Mouse (Mus musculus): ENCODE results near the gene Slc35b4. TPM values are rescaled to one million over a fixed set of nuclear protein-coding genes. Genes with fewer than 3 reads are reported as not detected.

Gene Slc35b4
- polyA plus RNA-seq, 1 experiment from 2014 or later, result 46.5 TPM

GRCm38 (mm10) chr6:34191401-34191800 lies 14.5 kb upstream of the Slc35b4 start:
- H3K9me3 ChIP-seq (ENCODE audit: control insufficient read depth, low read length), result no peaks in the 10 kb centered on the region
- DNase-seq (ENCODE audit: low spot score), result no peak
- H3K27ac ChIP-seq, result no peak overlapping the region
- no peak overlapping the region for H3K4me2 ChIP-seq (replicated peaks)
- H3K27me3 ChIP-seq (ENCODE audit: control insufficient read depth, insufficient read depth, low read length), result no peaks in the 10 kb centered on the region
- H3K36me3 ChIP-seq (replicated peaks; ENCODE audit: control insufficient read depth, insufficient read depth), result no peaks in the 10 kb centered on the region
- ATAC-seq (ENCODE audit: low FRiP score), result no peak
- no peak overlapping the region for H3K4me3 ChIP-seq (replicated peaks; ENCODE audit: low read length)
- H3K4me1 ChIP-seq (replicated peaks; ENCODE audit: control insufficient read depth, insufficient read depth, low read length), result no peaks in the 10 kb centered on the region
- 82% methylated on average over 8 of the region's 8 CpGs for WGBS
- H3K9ac ChIP-seq, result no peak overlapping the region

- Histone ChIP-seq H3K36me3 (replicated peaks; ENCODE audit: control insufficient read depth, insufficient read depth) (no peaks in the 10 kb centered on the region), H3K4me2 (replicated peaks) (no peak overlapping the region), H3K4me1 (replicated peaks; ENCODE audit: control insufficient read depth, insufficient read depth, low read length) (no peaks in the 10 kb centered on the region), H3K9ac (no peak overlapping the region), H3K27ac (no peak overlapping the region), H3K27me3 (ENCODE audit: control insufficient read depth, insufficient read depth, low read length) (no peaks in the 10 kb centered on the region), H3K4me3 (replicated peaks; ENCODE audit: low read length) (no peak overlapping the region), H3K9me3 (ENCODE audit: control insufficient read depth, low read length) (no peaks in the 10 kb centered on the region)
- no peak for ATAC-seq (ENCODE audit: low FRiP score)
- no peak for DNase-seq (ENCODE audit: low spot score)
- WGBS, result 86% methylated on average over 3 of the region's 3 CpGs
Measured at GRCm38 (mm10) chr6:34189494-34189893, 12.6 kb upstream of the Slc35b4 start.

GRCm38 (mm10) chr6:34187986-34188599 lies 11.2 kb upstream of the Slc35b4 start:
- DNase-seq (ENCODE audit: low spot score), result no peak
- H3K27ac ChIP-seq, result no peak overlapping the region
- no peaks in the 10 kb centered on the region for H3K4me1 ChIP-seq (replicated peaks; ENCODE audit: control insufficient read depth, insufficient read depth, low read length)
- H3K9me3 ChIP-seq (ENCODE audit: control insufficient read depth, low read length), result no peaks in the 10 kb centered on the region
- 35% methylated on average over 7 of the region's 7 CpGs for WGBS
- H3K9ac ChIP-seq, result no peak overlapping the region
- H3K36me3 ChIP-seq (replicated peaks; ENCODE audit: control insufficient read depth, insufficient read depth), result no peaks in the 10 kb centered on the region
- H3K4me2 ChIP-seq (replicated peaks), result no peak overlapping the region
- no peak for ATAC-seq (ENCODE audit: low FRiP score)
- no peaks in the 10 kb centered on the region for H3K27me3 ChIP-seq (ENCODE audit: control insufficient read depth, insufficient read depth, low read length)
- no peak overlapping the region for H3K4me3 ChIP-seq (replicated peaks; ENCODE audit: low read length)

- Histone ChIP-seq H3K27ac (no peak overlapping the region), H3K9ac (no peak overlapping the region), H3K4me3 (replicated peaks; ENCODE audit: low read length) (no peak overlapping the region), H3K9me3 (ENCODE audit: control insufficient read depth, low read length) (no peaks in the 10 kb centered on the region), H3K4me2 (replicated peaks) (no peak overlapping the region), H3K27me3 (ENCODE audit: control insufficient read depth, insufficient read depth, low read length) (no peaks in the 10 kb centered on the region), H3K36me3 (replicated peaks; ENCODE audit: control insufficient read depth, insufficient read depth) (no peaks in the 10 kb centered on the region), H3K4me1 (replicated peaks; ENCODE audit: control insufficient read depth, insufficient read depth, low read length) (no peaks in the 10 kb centered on the region)
- peak; percentile 51; the same call in 1 of the 2 replicates for ATAC-seq (ENCODE audit: low FRiP score)
- DNase-seq (ENCODE audit: low spot score), result no peak
- WGBS, result 13% methylated on average over 2 of the region's 2 CpGs
Measured at GRCm38 (mm10) chr6:34187273-34187863, 10.5 kb upstream of the Slc35b4 start.

GRCm38 (mm10) chr6:34183326-34183725 lies 6.4 kb upstream of the Slc35b4 start:
- Histone ChIP-seq H3K36me3 (replicated peaks; ENCODE audit: control insufficient read depth, insufficient read depth) (no peaks in the 10 kb centered on the region), H3K9me3 (ENCODE audit: control insufficient read depth, low read length) (no peaks in the 10 kb centered on the region), H3K9ac (no peak overlapping the region), H3K4me3 (replicated peaks; ENCODE audit: low read length) (no peak overlapping the region), H3K4me1 (replicated peaks; ENCODE audit: control insufficient read depth, insufficient read depth, low read length) (no peaks in the 10 kb centered on the region), H3K27me3 (ENCODE audit: control insufficient read depth, insufficient read depth, low read length) (no peaks in the 10 kb centered on the region), H3K27ac (no peak overlapping the region), H3K4me2 (replicated peaks) (no peak overlapping the region)
- ATAC-seq (ENCODE audit: low FRiP score) (no peak), DNase-seq (ENCODE audit: low spot score) (no peak)
- WGBS, result 95% methylated on average over 3 of the region's 3 CpGs

- DNase-seq (ENCODE audit: low spot score) (no peak), ATAC-seq (ENCODE audit: low FRiP score) (no peak)
- Histone ChIP-seq H3K4me2 (replicated peaks) (no peak overlapping the region), H3K4me1 (replicated peaks; ENCODE audit: control insufficient read depth, insufficient read depth, low read length) (no peaks in the 10 kb centered on the region), H3K9ac (no peak overlapping the region), H3K4me3 (replicated peaks; ENCODE audit: low read length) (no peak overlapping the region), H3K27ac (no peak overlapping the region), H3K36me3 (replicated peaks; ENCODE audit: control insufficient read depth, insufficient read depth) (no peaks in the 10 kb centered on the region), H3K27me3 (ENCODE audit: control insufficient read depth, insufficient read depth, low read length) (no peaks in the 10 kb centered on the region), H3K9me3 (ENCODE audit: control insufficient read depth, low read length) (no peaks in the 10 kb centered on the region)
- WGBS, result 86% methylated on average over 3 of the region's 3 CpGs
Measured at GRCm38 (mm10) chr6:34181961-34182360, 5.0 kb upstream of the Slc35b4 start.

- no peak for DNase-seq (ENCODE audit: low spot score)
- H3K36me3 ChIP-seq (replicated peaks; ENCODE audit: control insufficient read depth, insufficient read depth), result no peaks in the 10 kb centered on the region
- H3K4me1 ChIP-seq (replicated peaks; ENCODE audit: control insufficient read depth, insufficient read depth, low read length), result peaks cover 13% of the 10 kb centered on the region; the same call in 1 of the 2 replicates
- H3K27ac ChIP-seq, result no peak overlapping the region
- 82% methylated on average over 4 of the region's 4 CpGs for WGBS
- H3K9me3 ChIP-seq (ENCODE audit: control insufficient read depth, low read length), result no peaks in the 10 kb centered on the region
- no peak overlapping the region for H3K9ac ChIP-seq
- ATAC-seq (ENCODE audit: low FRiP score), result no peak
- no peak overlapping the region for H3K4me2 ChIP-seq (replicated peaks)
- H3K4me3 ChIP-seq (replicated peaks; ENCODE audit: low read length), result no peak overlapping the region
- no peaks in the 10 kb centered on the region for H3K27me3 ChIP-seq (ENCODE audit: control insufficient read depth, insufficient read depth, low read length)
Measured at GRCm38 (mm10) chr6:34179911-34180310, 3.0 kb upstream of the Slc35b4 start.

- Histone ChIP-seq H3K9me3 (ENCODE audit: control insufficient read depth, low read length) (no peaks in the 10 kb centered on the region), H3K27me3 (ENCODE audit: control insufficient read depth, insufficient read depth, low read length) (no peaks in the 10 kb centered on the region), H3K36me3 (replicated peaks; ENCODE audit: control insufficient read depth, insufficient read depth) (no peaks in the 10 kb centered on the region), H3K27ac (no peak overlapping the region), H3K4me3 (replicated peaks; ENCODE audit: low read length) (no peak overlapping the region), H3K4me1 (replicated peaks; ENCODE audit: control insufficient read depth, insufficient read depth, low read length) (peaks cover 13% of the 10 kb centered on the region; the same call in 1 of the 2 replicates), H3K4me2 (replicated peaks) (no peak overlapping the region), H3K9ac (no peak overlapping the region)
- 88% methylated on average over 3 of the region's 3 CpGs for WGBS
- DNase-seq (ENCODE audit: low spot score) (no peak), ATAC-seq (ENCODE audit: low FRiP score) (no peak)
Measured at GRCm38 (mm10) chr6:34179007-34179406, 2.1 kb upstream of the Slc35b4 start.

- Histone ChIP-seq H3K4me1 (replicated peaks; ENCODE audit: control insufficient read depth, insufficient read depth, low read length) (peaks cover 13% of the 10 kb centered on the region; the same call in 1 of the 2 replicates), H3K36me3 (replicated peaks; ENCODE audit: control insufficient read depth, insufficient read depth) (no peaks in the 10 kb centered on the region), H3K9ac (peak overlapping the region; percentile 73), H3K4me3 (replicated peaks; ENCODE audit: low read length) (peak overlapping the region; percentile 78), H3K4me2 (replicated peaks) (peak overlapping the region; percentile 65), H3K27me3 (ENCODE audit: control insufficient read depth, insufficient read depth, low read length) (no peaks in the 10 kb centered on the region), H3K27ac (peak overlapping the region; percentile 81), H3K9me3 (ENCODE audit: control insufficient read depth, low read length) (no peaks in the 10 kb centered on the region)
- DNase-seq (ENCODE audit: low spot score) (no peak), ATAC-seq (ENCODE audit: low FRiP score) (peak; percentile 85)
- WGBS, result 4% methylated on average over 29 of the region's 29 CpGs
Measured at GRCm38 (mm10) chr6:34176111-34176863, 624 bp downstream of the Slc35b4 start.

Measured in hindbrain, embryonic 14.5 days (tissue).